In genomic region chr8:58234220-58234619, GRCm38 (mm10) we compare ENCODE assay signal across 17 mouse cellular contexts.
A peak's percentile ranks its signal among the peaks of the same experiment; 100 is the strongest.
DNase-seq lines count a peak whose midpoint lies in the region; ATAC-seq and TF ChIP-seq lines count a peak whose summit lies in the region.
"Had no signal": no experiment of that assay in that cellular context is flagged by ENCODE, and none has a peak within 500 bp of the region (broad histone marks: within the 10 kb centered on the region; RNA-seq: fewer than 3 reads in every experiment).

No protein-coding gene starts in this region.

- H3K9me3 ChIP-seq in embryonic facial prominence, embryonic 11.5 days (replicated peaks; ENCODE audit: control insufficient read depth, low read length) = no peaks in the 10 kb centered on the region
- H3K9me3 ChIP-seq in embryonic facial prominence, embryonic 10.5 days = no peaks in the 10 kb centered on the region
- H3K9me3 ChIP-seq in ES-Bruce4 (replicated peaks; ENCODE audit: control insufficient read depth, insufficient read depth, low read length, poor library complexity, severe bottlenecking) = no peaks in the 10 kb centered on the region
- H3K9me3 ChIP-seq: heart, embryonic 12.5 days; kidney, embryonic 15.5 days; limb, embryonic 13.5 days had no signal

- H3K9ac ChIP-seq in embryonic facial prominence, embryonic 11.5 days (replicated peaks; ENCODE audit: low read length) = no peak overlapping the region
- H3K9ac ChIP-seq in ES-Bruce4 (ENCODE audit: low read depth, poor library complexity, severe bottlenecking) = no peak overlapping the region
- H3K9ac ChIP-seq: heart, embryonic 12.5 days; hindbrain, embryonic 14.5 days; kidney, embryonic 15.5 days; limb, embryonic 13.5 days; liver, postnatal 0 days had no signal

- no peaks in the 10 kb centered on the region for H3K27me3 ChIP-seq in embryonic facial prominence, embryonic 11.5 days (ENCODE audit: control insufficient read depth, insufficient read depth, low read length)
- H3K27me3 ChIP-seq in embryonic facial prominence, embryonic 10.5 days (replicated peaks; ENCODE audit: low read depth, poor library complexity, severe bottlenecking) = no peaks in the 10 kb centered on the region
- no peaks in the 10 kb centered on the region for H3K27me3 ChIP-seq in ES-Bruce4 (ENCODE audit: control insufficient read depth, insufficient read depth, low read length, poor library complexity, severe bottlenecking)
- H3K27me3 ChIP-seq: heart, embryonic 12.5 days; kidney, embryonic 15.5 days; limb, embryonic 13.5 days had no signal

- TF ChIP-seq POLR2A in ES-Bruce4 (IDR thresholded peaks at IDR 0.05; ENCODE audit: insufficient read depth, low read length) = no peak

- H3K4me3 ChIP-seq in embryonic facial prominence, embryonic 11.5 days (ENCODE audit: low read depth, low read length) = no peak overlapping the region
- no peak overlapping the region for H3K4me3 ChIP-seq in embryonic facial prominence, embryonic 10.5 days
- H3K4me3 ChIP-seq in ES-Bruce4 (ENCODE audit: low read depth, low read length) = no peak overlapping the region
- H3K4me3 ChIP-seq: heart, embryonic 12.5 days; kidney, embryonic 15.5 days; limb, embryonic 13.5 days; myocyte had no signal

- DNase-seq in embryonic facial prominence, embryonic 11.5 days (ENCODE audit: low spot score) = peak; percentile 9
- DNase-seq in embryonic facial prominence, embryonic 10.5 days (ENCODE audit: low spot score) = no peak
- DNase-seq in layer of hippocampus, postnatal 10 days (ENCODE audit: low spot score in 2 of 2) = peak; percentile 14 to 17
- no peak for DNase-seq in layer of hippocampus, postnatal 36 days
- DNase-seq in embryo, embryonic 10.5 days (ENCODE audit: low spot score) = peak; percentile 38
- DNase-seq in adrenal gland, adult 2 months = no peak
- DNase-seq in gastrocnemius, adult 8-10 months (ENCODE audit: low spot score in 2 of 2) = no peak
- DNase-seq: adrenal gland, postnatal 14 days; gastrocnemius, postnatal 14 days; liver, postnatal 0 days; thymus, adult 2 months had no signal

- H3K36me3 ChIP-seq in embryonic facial prominence, embryonic 11.5 days (replicated peaks; ENCODE audit: control insufficient read depth, insufficient read depth, low read depth, low read length) = no peaks in the 10 kb centered on the region
- H3K36me3 ChIP-seq in embryonic facial prominence, embryonic 10.5 days (replicated peaks) = no peaks in the 10 kb centered on the region
- H3K36me3 ChIP-seq in ES-Bruce4 (ENCODE audit: control insufficient read depth, insufficient read depth, low read length, poor library complexity, severe bottlenecking) = no peaks in the 10 kb centered on the region
- H3K36me3 ChIP-seq: heart, embryonic 12.5 days; kidney, embryonic 15.5 days; limb, embryonic 13.5 days had no signal

- TF ChIP-seq CTCF in ES-Bruce4 (IDR thresholded peaks at IDR 0.05; ENCODE audit: low read depth, low read length) = peak; percentile 38

- WGBS in embryonic facial prominence, embryonic 11.5 days = 21% methylated on average over 2 of the region's 2 CpGs
- WGBS in embryonic facial prominence, embryonic 10.5 days = 24% methylated on average over 2 of the region's 2 CpGs

- TF ChIP-seq EP300 in ES-Bruce4 (IDR thresholded peaks at IDR 0.05; ENCODE audit: insufficient read depth, low read depth, low read length) = no peak

- H3K4me1 ChIP-seq in embryonic facial prominence, embryonic 11.5 days (ENCODE audit: control insufficient read depth, insufficient read depth, low read length) = no peaks in the 10 kb centered on the region
- no peaks in the 10 kb centered on the region for H3K4me1 ChIP-seq in embryonic facial prominence, embryonic 10.5 days
- no peaks in the 10 kb centered on the region for H3K4me1 ChIP-seq in ES-Bruce4 (ENCODE audit: control insufficient read depth, insufficient read depth, low read length)
- H3K4me1 ChIP-seq: heart, embryonic 12.5 days; kidney, embryonic 15.5 days; limb, embryonic 13.5 days had no signal

- no peak for ATAC-seq in embryonic facial prominence, embryonic 11.5 days (replicated peaks; ENCODE audit: insufficient number of reproducible peaks, low FRiP score, low TSS enrichment, low read depth)
- ATAC-seq: liver, postnatal 0 days had no signal

- no peak overlapping the region for H3K27ac ChIP-seq in embryonic facial prominence, embryonic 11.5 days (replicated peaks; ENCODE audit: low read depth, low read length)
- no peak overlapping the region for H3K27ac ChIP-seq in embryonic facial prominence, embryonic 10.5 days (replicated peaks)
- H3K27ac ChIP-seq in ES-Bruce4 (ENCODE audit: insufficient read depth, low read length) = no peak overlapping the region
- H3K27ac ChIP-seq: hindbrain, embryonic 14.5 days; kidney, embryonic 15.5 days; limb, embryonic 13.5 days had no signal

- H3K4me2 ChIP-seq in embryonic facial prominence, embryonic 11.5 days (ENCODE audit: low read depth, low read length) = no peak overlapping the region
- H3K4me2 ChIP-seq: heart, embryonic 12.5 days; hindbrain, embryonic 14.5 days; kidney, embryonic 15.5 days; limb, embryonic 13.5 days had no signal

Comparison
In these comparisons a context has a peak if more than half of its experiments do, and no peak if none do; other contexts are left out.
1. DNase-seq: peak in embryonic facial prominence, embryonic 11.5 days (single experiment), layer of hippocampus, postnatal 10 days (2 of 2) and embryo, embryonic 10.5 days (single experiment); none in embryonic facial prominence, embryonic 10.5 days (single experiment), layer of hippocampus, postnatal 36 days (0 of 2), adrenal gland, adult 2 months (single experiment) and gastrocnemius, adult 8-10 months (0 of 2).